Mouse (Mus musculus) stomach, embryonic 15.5 days (tissue): ENCODE results near the gene Zeb2. TPM values are rescaled to one million over a fixed set of nuclear protein-coding genes. Genes with fewer than 3 reads are reported as not detected.

Experiments
- ATAC-seq: fragments of 200-750 bp; cut with Nextera tagmentation; 2 replicates; pipeline ENCODE4 v1.8.0; 2017; ENCODE audit warnings: low read depth, moderate number of reproducible peaks, moderate TSS enrichment; ENCODE audit not compliant: insufficient read depth, low FRiP score
- H3K27ac ChIP-seq: fragments of 300-500 bp; sonication (generic); 2 replicates; pipeline ENCODE4 v1.5.1; 2015; ENCODE audit warnings: mild to moderate bottlenecking, inconsistent platforms
- H3K27me3 ChIP-seq: fragments of 300-500 bp; sonication (generic); replicated peaks from 2 replicates; pipeline ENCODE4 v1.6.1; 2015; ENCODE audit warnings: inconsistent platforms
- H3K36me3 ChIP-seq: fragments of 300-500 bp; sonication (generic); 2 replicates; pipeline ENCODE4 v1.6.1; 2015; ENCODE audit warnings: inconsistent platforms
- H3K4me1 ChIP-seq: fragments of 300-500 bp; sonication (generic); 2 replicates; pipeline ENCODE4 v1.6.1; 2015; ENCODE audit warnings: inconsistent platforms
- H3K4me2 ChIP-seq: fragments of 300-500 bp; sonication (generic); 2 replicates; pipeline ENCODE4 v1.6.1; 2015; ENCODE audit warnings: mild to moderate bottlenecking, inconsistent platforms
- H3K4me3 ChIP-seq: fragments of 300-500 bp; sonication (generic); replicated peaks from 2 replicates; pipeline ENCODE4 v1.5.1; 2015; ENCODE audit warnings: inconsistent platforms
- H3K9ac ChIP-seq: fragments of 300-500 bp; sonication (generic); 2 replicates; pipeline ENCODE4 v1.6.1; 2015; ENCODE audit warnings: inconsistent platforms
- H3K9me3 ChIP-seq: fragments of 300-500 bp; sonication (generic); 2 replicates; pipeline ENCODE4 v1.6.1; 2016; ENCODE audit warnings: inconsistent platforms
- WGBS: fragments of 180-500 bp; shearing (Covaris S2); methylation state at CpG from one replicate; pipeline ENCODE4 v1.1.7; 2015; 5-methylcytosine and 5-hydroxymethylcytosine counted together
- polyA plus RNA-seq: library from polyadenylated mRNA; unstranded; fragments of >200 nt; fragmentation: Nextera tagmentation; extraction: Ambion mirVana; gene quantifications from 2 replicates; pipeline ENCODE4 v1.2.1, GENCODE M21; 2015

The Zeb2 gene
- polyA plus RNA-seq, 1 experiment from 2014 or later, result 46.5 TPM

GRCm38 (mm10) chr2:45056856-45057562 is 60.2 kb downstream of the Zeb2 start:
- Histone ChIP-seq H3K4me2 (no peak overlapping the region), H3K27ac (no peak overlapping the region), H3K4me3 (no peak overlapping the region), H3K36me3 (no peaks in the 10 kb centered on the region), H3K9ac (no peak overlapping the region), H3K27me3 (no peaks in the 10 kb centered on the region), H3K4me1 (0 out of 2 replicates have a peak, but pooled peaks cover 10% of the 10 kb centered on the region), H3K9me3 (no peaks in the 10 kb centered on the region)
- WGBS, result 60% methylated on average over 10 of the region's 10 CpGs
- ATAC-seq, result no peak

- Histone ChIP-seq H3K4me1 (0 out of 2 replicates have a peak, but pooled peaks cover 10% of the 10 kb centered on the region), H3K4me2 (no peak overlapping the region), H3K27me3 (no peaks in the 10 kb centered on the region), H3K9ac (no peak overlapping the region), H3K9me3 (no peaks in the 10 kb centered on the region), H3K27ac (no peak overlapping the region), H3K4me3 (no peak overlapping the region), H3K36me3 (no peaks in the 10 kb centered on the region)
- peak; percentile 51; the same call in 1 of the 2 replicates for ATAC-seq
- WGBS, result 61% methylated on average over 6 of the region's 6 CpGs
Measured at GRCm38 (mm10) chr2:45055926-45056325, 61.3 kb downstream of the Zeb2 start.

- ATAC-seq, result no peak
- Histone ChIP-seq H3K4me1 (0 out of 2 replicates have a peak, but pooled peaks cover 10% of the 10 kb centered on the region), H3K27me3 (no peaks in the 10 kb centered on the region), H3K36me3 (no peaks in the 10 kb centered on the region), H3K9ac (no peak overlapping the region), H3K27ac (no peak overlapping the region), H3K9me3 (no peaks in the 10 kb centered on the region), H3K4me3 (no peak overlapping the region), H3K4me2 (no peak overlapping the region)
- WGBS, result 78% methylated on average over 8 of the region's 8 CpGs
Measured at GRCm38 (mm10) chr2:45055034-45055615, 62.1 kb downstream of the Zeb2 start.

- no peaks in the 10 kb centered on the region for H3K36me3 ChIP-seq
- no peak overlapping the region for H3K4me3 ChIP-seq
- H3K4me1 ChIP-seq, result 0 out of 2 replicates have a peak, but pooled peaks cover 10% of the 10 kb centered on the region
- H3K27ac ChIP-seq, result no peak overlapping the region
- no peak overlapping the region for H3K4me2 ChIP-seq
- ATAC-seq, result no peak
- no peak overlapping the region for H3K9ac ChIP-seq
- no peaks in the 10 kb centered on the region for H3K9me3 ChIP-seq
- no peaks in the 10 kb centered on the region for H3K27me3 ChIP-seq
- WGBS, result 83% methylated on average over 11 of the region's 11 CpGs
Measured at GRCm38 (mm10) chr2:45054070-45055025, 62.8 kb downstream of the Zeb2 start.

- 40% methylated on average over 4 of the region's 4 CpGs for WGBS
- H3K36me3 ChIP-seq, result no peaks in the 10 kb centered on the region
- H3K4me2 ChIP-seq, result no peak overlapping the region
- no peak overlapping the region for H3K27ac ChIP-seq
- H3K4me1 ChIP-seq, result 0 out of 2 replicates have a peak, but pooled peaks cover 10% of the 10 kb centered on the region
- H3K27me3 ChIP-seq, result no peaks in the 10 kb centered on the region
- H3K4me3 ChIP-seq, result no peak overlapping the region
- no peak overlapping the region for H3K9ac ChIP-seq
- H3K9me3 ChIP-seq, result no peaks in the 10 kb centered on the region
- 0 out of 2 replicates have a peak, but pooled peaks have one; percentile 8 for ATAC-seq
Measured at GRCm38 (mm10) chr2:45052587-45052986, 64.6 kb downstream of the Zeb2 start.

- no peaks in the 10 kb centered on the region for H3K36me3 ChIP-seq
- no peaks in the 10 kb centered on the region for H3K9me3 ChIP-seq
- H3K27ac ChIP-seq, result no peak overlapping the region
- no peak overlapping the region for H3K9ac ChIP-seq
- no peaks in the 10 kb centered on the region for H3K27me3 ChIP-seq
- 59% methylated on average over 2 of the region's 2 CpGs for WGBS
- no peak overlapping the region for H3K4me2 ChIP-seq
- no peak overlapping the region for H3K4me3 ChIP-seq
- no peak for ATAC-seq
- H3K4me1 ChIP-seq, result 0 out of 2 replicates have a peak, but pooled peaks cover 10% of the 10 kb centered on the region
Measured at GRCm38 (mm10) chr2:45051321-45051720, 65.9 kb downstream of the Zeb2 start.

- Histone ChIP-seq H3K4me3 (no peak overlapping the region), H3K36me3 (no peaks in the 10 kb centered on the region), H3K4me2 (no peak overlapping the region), H3K4me1 (0 out of 2 replicates have a peak, but pooled peaks cover 8% of the 10 kb centered on the region), H3K9me3 (no peaks in the 10 kb centered on the region), H3K9ac (no peak overlapping the region), H3K27me3 (no peaks in the 10 kb centered on the region), H3K27ac (no peak overlapping the region)
- ATAC-seq, result no peak
- WGBS, result 62% methylated on average over 4 of the region's 4 CpGs
Measured at GRCm38 (mm10) chr2:45049923-45050322, 67.3 kb downstream of the Zeb2 start.

GRCm38 (mm10) chr2:45049279-45049678 is 67.9 kb downstream of the Zeb2 start:
- Histone ChIP-seq H3K27ac (no peak overlapping the region), H3K9ac (no peak overlapping the region), H3K36me3 (no peaks in the 10 kb centered on the region), H3K9me3 (no peaks in the 10 kb centered on the region), H3K4me3 (no peak overlapping the region), H3K4me1 (0 out of 2 replicates have a peak, but pooled peaks cover 6% of the 10 kb centered on the region), H3K27me3 (no peaks in the 10 kb centered on the region), H3K4me2 (no peak overlapping the region)
- ATAC-seq, result no peak
- WGBS, result 56% methylated on average over 2 of the region's 2 CpGs

GRCm38 (mm10) chr2:45040706-45041312 is 76.4 kb downstream of the Zeb2 start:
- Histone ChIP-seq H3K27me3 (no peaks in the 10 kb centered on the region), H3K27ac (no peak overlapping the region), H3K4me3 (no peak overlapping the region), H3K9me3 (no peaks in the 10 kb centered on the region), H3K9ac (no peak overlapping the region), H3K4me2 (no peak overlapping the region), H3K4me1 (peaks cover 3% of the 10 kb centered on the region; the same call in 1 of the 2 replicates), H3K36me3 (no peaks in the 10 kb centered on the region)
- ATAC-seq, result peak; percentile 64
- WGBS, result 65% methylated on average over 13 of the region's 13 CpGs

GRCm38 (mm10) chr2:45039503-45039902 is 77.7 kb downstream of the Zeb2 start:
- Histone ChIP-seq H3K27ac (no peak overlapping the region), H3K27me3 (no peaks in the 10 kb centered on the region), H3K4me1 (peaks cover 3% of the 10 kb centered on the region), H3K4me3 (no peak overlapping the region), H3K9ac (no peak overlapping the region), H3K4me2 (no peak overlapping the region), H3K9me3 (no peaks in the 10 kb centered on the region), H3K36me3 (no peaks in the 10 kb centered on the region)
- no peak for ATAC-seq

GRCm38 (mm10) chr2:45028091-45028638 is 89.0 kb downstream of the Zeb2 start:
- Histone ChIP-seq H3K9ac (no peak overlapping the region), H3K27ac (no peak overlapping the region)
- ATAC-seq, result no peak

More at GRCm38 (mm10) chr2:45028091-45028638, 89.0 kb downstream of the Zeb2 start:
- H3K27me3 ChIP-seq, result no peaks in the 10 kb centered on the region
- H3K9me3 ChIP-seq, result no peaks in the 10 kb centered on the region
- H3K4me3 ChIP-seq, result no peak overlapping the region
- no peak overlapping the region for H3K4me2 ChIP-seq
- WGBS, result 89% methylated on average over 7 of the region's 7 CpGs
- H3K4me1 ChIP-seq, result no peaks in the 10 kb centered on the region
- no peaks in the 10 kb centered on the region for H3K36me3 ChIP-seq
